Mouse (Mus musculus): ENCODE results near the gene Tenm2.

- no peak for TF ChIP-seq CTCF (IDR thresholded peaks at IDR 0.05; ENCODE audit: control insufficient read depth, insufficient read depth, low read length)
- no peak for TF ChIP-seq POLR2A (IDR thresholded peaks at IDR 0.05; ENCODE audit: borderline replicate concordance, control insufficient read depth, low read depth, low read length)
These were observed 884.0 kb downstream of the Tenm2 start for GRCm38 (mm10) chr11:36351752-36352151.

Measured in bone marrow, adult 2 months (tissue).